Comparison of ENCODE assay signal across 14 mouse cellular contexts in the genomic region with DNA sequence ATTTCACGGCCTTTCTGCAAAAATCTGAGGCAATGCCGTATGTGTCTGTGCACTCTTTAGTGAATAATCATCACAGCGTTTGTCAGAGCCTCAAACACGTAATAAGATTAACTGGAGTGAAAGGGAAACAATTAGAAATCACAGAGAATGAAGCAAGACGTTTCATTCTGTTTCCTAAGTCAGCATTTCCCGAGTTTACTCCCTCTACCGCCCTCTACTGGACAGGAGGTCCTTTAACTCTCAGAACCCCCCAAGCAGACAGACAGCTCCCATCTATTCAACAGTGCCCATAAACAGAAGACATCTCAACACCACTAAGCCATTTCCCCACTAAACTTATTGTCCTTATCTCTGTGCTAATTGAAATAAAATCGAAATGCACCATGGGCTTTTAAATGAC.
A peak's percentile ranks its signal among the peaks of the same experiment; 100 is the strongest.
DNase-seq lines count a peak whose midpoint lies in the region; ATAC-seq and TF ChIP-seq lines count a peak whose summit lies in the region.
"Had no signal": no experiment of that assay in that cellular context is flagged by ENCODE, and none has a peak within 500 bp of the region (broad histone marks: within the 10 kb centered on the region; RNA-seq: fewer than 3 reads in every experiment).

No protein-coding gene starts in this region.

- no peak for TF ChIP-seq EP300 in stomach, postnatal 0 days (optimal IDR thresholded peaks at IDR 0.05)

- H3K36me3 ChIP-seq in midbrain, postnatal 0 days (ENCODE audit: insufficient read depth, low read length), result no peaks in the 10 kb centered on the region
- no peaks in the 10 kb centered on the region for H3K36me3 ChIP-seq in midbrain, embryonic 16.5 days (ENCODE audit: control insufficient read depth, insufficient read depth, low read length)
- H3K36me3 ChIP-seq in stomach, postnatal 0 days (ENCODE audit: control insufficient read depth, insufficient read depth, low read length), result no peaks in the 10 kb centered on the region
- H3K36me3 ChIP-seq: heart, embryonic 10.5 days; hindbrain, embryonic 10.5 days; limb, embryonic 13.5 days had no signal

- WGBS in midbrain, postnatal 0 days, result 64% methylated on average over 8 of the region's 8 CpGs
- WGBS in midbrain, embryonic 16.5 days, result 69% methylated on average over 8 of the region's 8 CpGs
- 82% methylated on average over 8 of the region's 8 CpGs for WGBS in stomach, postnatal 0 days

- no peak for ATAC-seq in midbrain, postnatal 0 days (ENCODE audit: low FRiP score)
- ATAC-seq in midbrain, embryonic 16.5 days, result no peak
- ATAC-seq in stomach, postnatal 0 days (ENCODE audit: low FRiP score, low TSS enrichment), result no peak
- ATAC-seq in megakaryocyte-erythroid progenitor cell, adult 5-6 weeks (replicated peaks; ENCODE audit: low FRiP score, low TSS enrichment, poor library complexity, severe bottlenecking), result no peak

- intact Hi-C loops in gastrocnemius, adult 2 months (cut with DNase I), result no loop called here

- no peak overlapping the region for H3K4me2 ChIP-seq in midbrain, postnatal 0 days (ENCODE audit: low read depth, low read length, poor library complexity, severe bottlenecking)
- no peak overlapping the region for H3K4me2 ChIP-seq in midbrain, embryonic 16.5 days (ENCODE audit: low read length)
- no peak overlapping the region for H3K4me2 ChIP-seq in stomach, postnatal 0 days (replicated peaks; ENCODE audit: low read depth)
- H3K4me2 ChIP-seq: limb, embryonic 13.5 days had no signal

- H3K27me3 ChIP-seq in midbrain, postnatal 0 days (ENCODE audit: insufficient read depth, low read length), result no peaks in the 10 kb centered on the region
- no peaks in the 10 kb centered on the region for H3K27me3 ChIP-seq in midbrain, embryonic 16.5 days (ENCODE audit: control insufficient read depth, insufficient read depth, low read depth, low read length)
- no peaks in the 10 kb centered on the region for H3K27me3 ChIP-seq in stomach, postnatal 0 days (ENCODE audit: control insufficient read depth, insufficient read depth, low read length)
- H3K27me3 ChIP-seq: limb, embryonic 13.5 days had no signal

- no peak overlapping the region for H3K4me3 ChIP-seq in gastrocnemius, adult 2 months
- H3K4me3 ChIP-seq in midbrain, postnatal 0 days (ENCODE audit: low read depth, low read length), result no peak overlapping the region
- no peak overlapping the region for H3K4me3 ChIP-seq in midbrain, embryonic 16.5 days (ENCODE audit: low read depth, low read length)
- H3K4me3 ChIP-seq in stomach, postnatal 0 days (ENCODE audit: low read depth, low read length), result no peak overlapping the region
- H3K4me3 ChIP-seq: heart, embryonic 10.5 days; hindbrain, embryonic 10.5 days; limb, embryonic 13.5 days had no signal

- TF ChIP-seq CTCF in gastrocnemius, adult 2 months (IDR thresholded peaks at IDR 0.05), result peak; percentile 26; the same call in 1 of the 2 replicates
- peak; percentile 55 for TF ChIP-seq CTCF in midbrain, postnatal 0 days (IDR thresholded peaks at IDR 0.05)
- TF ChIP-seq CTCF in stomach, postnatal 0 days (IDR thresholded peaks at IDR 0.05; ENCODE audit: low read depth), result peak; percentile 47

- no peaks in the 10 kb centered on the region for H3K9me3 ChIP-seq in midbrain, postnatal 0 days (ENCODE audit: low read length)
- peaks cover 3% of the 10 kb centered on the region; the same call in 1 of the 2 replicates for H3K9me3 ChIP-seq in midbrain, embryonic 16.5 days (replicated peaks; ENCODE audit: control insufficient read depth, low read length, poor library complexity, severe bottlenecking)
- no peaks in the 10 kb centered on the region for H3K9me3 ChIP-seq in stomach, postnatal 0 days (ENCODE audit: control insufficient read depth, low read length)
- H3K9me3 ChIP-seq: heart, embryonic 10.5 days had no signal

- no peak overlapping the region for H3K9ac ChIP-seq in midbrain, postnatal 0 days (replicated peaks; ENCODE audit: low read length, poor library complexity, severe bottlenecking)
- H3K9ac ChIP-seq in midbrain, embryonic 16.5 days (ENCODE audit: low read depth, low read length), result no peak overlapping the region
- H3K9ac ChIP-seq in stomach, postnatal 0 days (ENCODE audit: low read length), result no peak overlapping the region
- H3K9ac ChIP-seq: limb, embryonic 13.5 days had no signal

- no peak overlapping the region for H3K27ac ChIP-seq in gastrocnemius, adult 2 months
- H3K27ac ChIP-seq in midbrain, postnatal 0 days (ENCODE audit: low read depth, low read length), result no peak overlapping the region
- H3K27ac ChIP-seq in midbrain, embryonic 16.5 days (ENCODE audit: low read length), result no peak overlapping the region
- H3K27ac ChIP-seq in stomach, postnatal 0 days (replicated peaks), result no peak overlapping the region
- H3K27ac ChIP-seq: heart, embryonic 10.5 days; hindbrain, embryonic 10.5 days; limb, embryonic 13.5 days had no signal

- DNase-seq in gastrocnemius, adult 2 months, result no peak
- DNase-seq in gastrocnemius, adult 8-10 months (ENCODE audit: low spot score in 2 of 2), result no peak
- DNase-seq in midbrain, postnatal 0 days (ENCODE audit: low spot score), result no peak
- peak; percentile 9 for DNase-seq in WW6 (ENCODE audit: low read depth, low spot score)
- DNase-seq in stomach, postnatal 0 days (ENCODE audit: low spot score), result no peak
- DNase-seq in cerebellum, adult 11-12 months, result no peak
- DNase-seq: cerebellum, postnatal 36 days; kidney, adult 9 months; thymus, adult 18-20 months had no signal

- H3K4me1 ChIP-seq in midbrain, postnatal 0 days (ENCODE audit: insufficient read depth, low read length), result no peaks in the 10 kb centered on the region
- H3K4me1 ChIP-seq in midbrain, embryonic 16.5 days (ENCODE audit: control insufficient read depth, insufficient read depth, low read length), result no peaks in the 10 kb centered on the region
- no peaks in the 10 kb centered on the region for H3K4me1 ChIP-seq in stomach, postnatal 0 days (replicated peaks; ENCODE audit: control insufficient read depth, insufficient read depth)
- H3K4me1 ChIP-seq: heart, embryonic 10.5 days; hindbrain, embryonic 10.5 days had no signal
